Mouse (Mus musculus) liver, postnatal 0 days (tissue): ENCODE results near the gene Gm10563.

ENCODE experiments used
- CTCF ChIP-seq: sonication (generic); IDR thresholded peaks from 2 replicates; pipeline ENCODE4 v1.5.1; 2016; ENCODE audit warnings: antibody characterized with exemption, low read depth
- EP300 ChIP-seq: IDR thresholded peaks from 2 replicates; pipeline ENCODE4 v1.6.1; 2016; ENCODE audit warnings: antibody characterized with exemption, low read depth, mild to moderate bottlenecking

DNA sequence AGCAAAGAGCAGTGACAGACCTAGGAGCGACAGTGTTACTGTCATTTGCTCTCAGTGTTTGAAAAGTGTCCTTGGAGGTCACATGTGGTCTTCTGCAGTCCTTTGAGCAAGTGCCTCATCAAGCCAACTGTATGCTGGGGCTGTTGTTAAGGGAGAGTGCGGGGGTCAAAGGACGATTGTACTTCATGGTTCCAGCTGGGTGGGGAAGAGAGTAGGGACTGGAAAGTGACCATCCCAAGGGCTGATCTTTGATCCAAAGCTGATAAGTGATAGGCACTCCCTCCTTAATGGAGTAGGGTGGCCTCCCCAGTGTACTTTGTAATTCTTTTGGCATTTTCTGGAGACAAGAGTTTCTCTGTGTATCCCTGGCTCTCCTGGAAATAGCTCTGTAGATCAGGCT is 33.3 kb downstream of the Gm10563 start:
- TF ChIP-seq CTCF (no peak), EP300 (no peak)
